Mouse (Mus musculus): ENCODE results near the gene Add3.

DNA sequence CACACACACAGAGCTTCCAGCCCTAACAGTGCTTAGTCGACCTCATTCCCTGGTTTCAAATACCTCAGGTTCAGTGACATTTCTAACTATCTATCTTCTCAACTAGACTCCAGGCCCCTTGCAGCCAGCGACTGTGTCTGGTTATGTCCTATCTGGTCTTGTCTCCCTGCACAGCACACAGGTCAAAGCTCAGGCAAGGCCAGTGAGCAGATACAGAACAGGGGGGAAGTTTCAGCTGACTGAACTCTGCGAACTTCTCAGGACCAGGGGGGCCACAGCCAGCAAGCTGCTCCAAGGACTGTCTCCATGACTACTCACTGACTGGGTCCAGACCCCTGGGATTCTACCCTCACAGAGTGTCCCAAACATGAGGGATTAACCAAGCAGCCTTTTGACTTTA is 135.0 kb downstream of the Add3 start:
- TF ChIP-seq POLR2AphosphoS5 (IDR thresholded peaks at IDR 0.05; ENCODE audit: insufficient replicate concordance, low read depth, low read length): no peak
- no peak for TF ChIP-seq CTCF (IDR thresholded peaks at IDR 0.05; ENCODE audit: low read depth, low read length)
- no peak for TF ChIP-seq TAL1 (conservative IDR thresholded peaks at IDR 0.05; ENCODE audit: low read depth, low read length)
- no peak for TF ChIP-seq GATA1 (IDR thresholded peaks at IDR 0.05; ENCODE audit: borderline replicate concordance, low read length)
